Mouse (Mus musculus): ENCODE measurements at regions not wholly inside any gene's neighbourhood (a gene's known extent, or its start where the extent isn't known, plus 50 kb on each side); places are given as distances from the start of the nearest gene placed in this dataset.

- no peak overlapping the region for H3K27ac ChIP-seq
- no peaks in the 10 kb centered on the region for H3K9me3 ChIP-seq
- no peak for ATAC-seq (ENCODE audit: borderline replicate concordance, extremely low read depth, low FRiP score, low TSS enrichment)
- 0 out of 2 replicates have a peak, but pooled peaks cover 3% of the 10 kb centered on the region for H3K4me1 ChIP-seq
- WGBS, result 63% methylated on average over 4 of the region's 4 CpGs
- H3K27me3 ChIP-seq, result no peaks in the 10 kb centered on the region
- H3K4me3 ChIP-seq, result no peak overlapping the region
- no peak overlapping the region for H3K4me2 ChIP-seq
- H3K9ac ChIP-seq, result no peak overlapping the region
- H3K36me3 ChIP-seq, result no peaks in the 10 kb centered on the region
Observed at GRCm38 (mm10) chr2:9464413-9464812, 416.6 kb upstream of the 4930412O13Rik start.

- H3K4me3 ChIP-seq, result no peak overlapping the region
- peak; percentile 65; the same call in 1 of the 2 replicates for ATAC-seq (ENCODE audit: borderline replicate concordance, extremely low read depth, low FRiP score, low TSS enrichment)
- H3K4me2 ChIP-seq, result no peak overlapping the region; the same call in 1 of the 2 replicates
- no peaks in the 10 kb centered on the region for H3K27me3 ChIP-seq
- H3K9me3 ChIP-seq, result no peaks in the 10 kb centered on the region
- 32% methylated on average over 5 of the region's 5 CpGs for WGBS
- H3K4me1 ChIP-seq, result 0 out of 2 replicates have a peak, but pooled peaks cover 3% of the 10 kb centered on the region
- H3K27ac ChIP-seq, result no peak overlapping the region
- no peaks in the 10 kb centered on the region for H3K36me3 ChIP-seq
- H3K9ac ChIP-seq, result no peak overlapping the region
Observed at GRCm38 (mm10) chr2:9464818-9465217, 416.2 kb upstream of the 4930412O13Rik start.

- Histone ChIP-seq H3K36me3 (no peaks in the 10 kb centered on the region), H3K4me1 (0 out of 2 replicates have a peak, but pooled peaks cover 3% of the 10 kb centered on the region), H3K4me2 (no peak overlapping the region), H3K9me3 (no peaks in the 10 kb centered on the region), H3K27ac (no peak overlapping the region), H3K9ac (no peak overlapping the region), H3K27me3 (no peaks in the 10 kb centered on the region), H3K4me3 (no peak overlapping the region)
- no peak for ATAC-seq (ENCODE audit: borderline replicate concordance, extremely low read depth, low FRiP score, low TSS enrichment)
- 69% methylated on average over 2 of the region's 2 CpGs for WGBS
Observed at GRCm38 (mm10) chr2:9467573-9467972, 413.5 kb upstream of the 4930412O13Rik start.

- Histone ChIP-seq H3K4me3 (no peak overlapping the region), H3K4me2 (no peak overlapping the region), H3K4me1 (0 out of 2 replicates have a peak, but pooled peaks cover 3% of the 10 kb centered on the region), H3K27me3 (no peaks in the 10 kb centered on the region), H3K9ac (no peak overlapping the region), H3K36me3 (no peaks in the 10 kb centered on the region), H3K9me3 (no peaks in the 10 kb centered on the region), H3K27ac (no peak overlapping the region)
- 58% methylated on average over 3 of the region's 3 CpGs for WGBS
- no peak for ATAC-seq (ENCODE audit: borderline replicate concordance, extremely low read depth, low FRiP score, low TSS enrichment)
Observed at GRCm38 (mm10) chr2:9468651-9469050, 412.4 kb upstream of the 4930412O13Rik start.

GRCm38 (mm10) chr2:9481678-9482345 lies 399.2 kb upstream of the 4930412O13Rik start:
- H3K27me3 ChIP-seq, result no peaks in the 10 kb centered on the region
- no peak for ATAC-seq (ENCODE audit: borderline replicate concordance, extremely low read depth, low FRiP score, low TSS enrichment)
- H3K4me2 ChIP-seq, result no peak overlapping the region
- 63% methylated on average over 7 of the region's 7 CpGs for WGBS
- H3K9ac ChIP-seq, result no peak overlapping the region
- no peaks in the 10 kb centered on the region for H3K4me1 ChIP-seq
- H3K36me3 ChIP-seq, result no peaks in the 10 kb centered on the region
- no peak overlapping the region for H3K4me3 ChIP-seq
- H3K27ac ChIP-seq, result no peak overlapping the region
- H3K9me3 ChIP-seq, result no peaks in the 10 kb centered on the region

- Histone ChIP-seq H3K4me1 (no peaks in the 10 kb centered on the region), H3K27me3 (no peaks in the 10 kb centered on the region), H3K4me2 (no peak overlapping the region), H3K27ac (no peak overlapping the region), H3K9me3 (no peaks in the 10 kb centered on the region), H3K36me3 (no peaks in the 10 kb centered on the region), H3K9ac (no peak overlapping the region), H3K4me3 (no peak overlapping the region)
- WGBS, result 84% methylated on average over 7 of the region's 7 CpGs
- no peak for ATAC-seq (ENCODE audit: borderline replicate concordance, extremely low read depth, low FRiP score, low TSS enrichment)
Observed at GRCm38 (mm10) chr2:9487381-9487914, 393.6 kb upstream of the 4930412O13Rik start.

GRCm38 (mm10) chr2:9493606-9494145 lies 387.4 kb upstream of the 4930412O13Rik start:
- 38% methylated on average over 6 of the region's 6 CpGs for WGBS
- no peak overlapping the region for H3K27ac ChIP-seq
- H3K4me1 ChIP-seq, result no peaks in the 10 kb centered on the region
- ATAC-seq (ENCODE audit: borderline replicate concordance, extremely low read depth, low FRiP score, low TSS enrichment), result no peak
- H3K27me3 ChIP-seq, result no peaks in the 10 kb centered on the region
- no peaks in the 10 kb centered on the region for H3K36me3 ChIP-seq
- H3K4me3 ChIP-seq, result no peak overlapping the region
- H3K4me2 ChIP-seq, result no peak overlapping the region
- no peak overlapping the region for H3K9ac ChIP-seq
- no peaks in the 10 kb centered on the region for H3K9me3 ChIP-seq

- Histone ChIP-seq H3K27ac (no peak overlapping the region), H3K4me2 (no peak overlapping the region), H3K4me1 (no peaks in the 10 kb centered on the region), H3K27me3 (no peaks in the 10 kb centered on the region), H3K36me3 (no peaks in the 10 kb centered on the region), H3K4me3 (no peak overlapping the region), H3K9me3 (no peaks in the 10 kb centered on the region), H3K9ac (no peak overlapping the region)
- ATAC-seq (ENCODE audit: borderline replicate concordance, extremely low read depth, low FRiP score, low TSS enrichment), result no peak
- 90% methylated on average over 1 of the region's 1 CpGs for WGBS
Observed at GRCm38 (mm10) chr2:9520045-9520444, 361.0 kb upstream of the 4930412O13Rik start.

- Histone ChIP-seq H3K4me2 (no peak overlapping the region), H3K9me3 (no peaks in the 10 kb centered on the region), H3K4me3 (no peak overlapping the region), H3K4me1 (no peaks in the 10 kb centered on the region), H3K9ac (no peak overlapping the region), H3K36me3 (no peaks in the 10 kb centered on the region), H3K27me3 (no peaks in the 10 kb centered on the region), H3K27ac (no peak overlapping the region)
- no peak for ATAC-seq (ENCODE audit: borderline replicate concordance, extremely low read depth, low FRiP score, low TSS enrichment)
- WGBS, result 76% methylated on average over 3 of the region's 3 CpGs
Observed at GRCm38 (mm10) chr2:9525910-9526309, 355.1 kb upstream of the 4930412O13Rik start.

- H3K4me1 ChIP-seq, result no peaks in the 10 kb centered on the region
- 72% methylated on average over 2 of the region's 2 CpGs for WGBS
- H3K36me3 ChIP-seq, result no peaks in the 10 kb centered on the region
Observed at GRCm38 (mm10) chr2:9535141-9535658, 345.9 kb upstream of the 4930412O13Rik start.

GRCm38 (mm10) chr2:9547771-9548590 lies 333.1 kb upstream of the 4930412O13Rik start:
- no peaks in the 10 kb centered on the region for H3K36me3 ChIP-seq
- no peak overlapping the region for H3K4me3 ChIP-seq
- no peak overlapping the region for H3K27ac ChIP-seq
- no peaks in the 10 kb centered on the region for H3K4me1 ChIP-seq
- no peaks in the 10 kb centered on the region for H3K27me3 ChIP-seq
- 59% methylated on average over 10 of the region's 10 CpGs for WGBS
- no peak overlapping the region for H3K9ac ChIP-seq
- H3K4me2 ChIP-seq, result no peak overlapping the region
- ATAC-seq (ENCODE audit: borderline replicate concordance, extremely low read depth, low FRiP score, low TSS enrichment), result peak; percentile 52; the same call in 1 of the 2 replicates
- H3K9me3 ChIP-seq, result no peaks in the 10 kb centered on the region

More at GRCm38 (mm10) chr2:9535141-9535658, 345.9 kb upstream of the 4930412O13Rik start:
- no peaks in the 10 kb centered on the region for H3K27me3 ChIP-seq
- no peak overlapping the region for H3K27ac ChIP-seq
- no peak overlapping the region for H3K4me3 ChIP-seq
- no peak for ATAC-seq (ENCODE audit: borderline replicate concordance, extremely low read depth, low FRiP score, low TSS enrichment)
- no peaks in the 10 kb centered on the region for H3K9me3 ChIP-seq
- no peak overlapping the region for H3K4me2 ChIP-seq
- no peak overlapping the region for H3K9ac ChIP-seq

Measured in lung, embryonic 15.5 days (tissue).